Mouse (Mus musculus): ENCODE measurements around the gene Dpy30. TPM values are rescaled to one million over a fixed set of nuclear protein-coding genes. Genes with fewer than 3 reads are reported as not detected.

The Dpy30 gene
- polyA plus RNA-seq (2012; rRNA removed; ENCODE audit: low replicate concordance), result 20.2 and 28.6 TPM in 2 replicates

GRCm38 (mm10) chr17:74323844-74324243, at the start of gene Dpy30:
TSS of gene Dpy30 (minus strand) at chr17:74323944.

GRCm38 (mm10) chr17:74338937-74339804, 15.4 kb upstream of the Dpy30 start, which contains the start of gene Spast:
TSS of gene Spast (plus strand) at chr17:74338987.

GRCm38 (mm10) chr17:74295026-74295970, 28.4 kb downstream of the Dpy30 start, which contains the start of gene Memo1:
TSS of gene Memo1 (minus strand) at chr17:74295521.

Other genes with a start within 250 kb of the Dpy30 start
- gene Memo1, start 28.4 kb downstream of the Dpy30 start, polyA plus RNA-seq (2012; rRNA removed; ENCODE audit: low replicate concordance), result 10.7 and 15.5 TPM in 2 replicates
- gene Spast, start 15.0 kb upstream of the Dpy30 start, polyA plus RNA-seq (2012; rRNA removed; ENCODE audit: low replicate concordance), result 3.5 and 7.5 TPM in 2 replicates
- gene Slc30a6, start 71.7 kb upstream of the Dpy30 start, polyA plus RNA-seq (2012; rRNA removed; ENCODE audit: low replicate concordance), result 13.5 and 15.0 TPM in 2 replicates
- gene Nlrc4, start 135.2 kb upstream of the Dpy30 start, polyA plus RNA-seq (2012; rRNA removed; ENCODE audit: low replicate concordance), result 2.1 and 4.4 TPM in 2 replicates
- 117 and 249 TPM in 2 replicates for gene Yipf4, start 165.5 kb upstream of the Dpy30 start, polyA plus RNA-seq (2012; rRNA removed; ENCODE audit: low replicate concordance)
- gene Birc6, start 204.4 kb upstream of the Dpy30 start, polyA plus RNA-seq (2012; rRNA removed; ENCODE audit: low replicate concordance), result 36.1 and 56.3 TPM in 2 replicates

Measured in duodenum, adult 2 months (tissue).